Mouse (Mus musculus) stomach, postnatal 0 days (tissue): ENCODE measurements at regions not wholly inside any gene's neighbourhood (a gene's known extent, or its start where the extent isn't known, plus 50 kb on each side); places are given as distances from the start of the nearest gene placed in this dataset.

ENCODE experiments used
- CTCF ChIP-seq: IDR thresholded peaks from 2 replicates; pipeline ENCODE4 v1.5.1; 2016; ENCODE audit warnings: antibody characterized with exemption, low read depth, mild to moderate bottlenecking, moderate library complexity
- EP300 ChIP-seq: optimal IDR thresholded peaks from 2 replicates; pipeline ENCODE3; 2016; ENCODE audit warnings: antibody characterized with exemption

GRCm38 (mm10) chr6:52471384-52471957, 158.2 kb downstream of the Evx1 start:
- TF ChIP-seq CTCF: no peak
- no peak for TF ChIP-seq EP300
